Mouse (Mus musculus) CH12.LX (cell line): ENCODE data around the gene Neurog3.

Experiments
- CTCF ChIP-seq, 2 experiments: IDR thresholded peaks in 1 of 2; conservative IDR thresholded peaks in 1 of 2; 2 replicates each; pipeline ENCODE4 v1.5.1; 2011 to 2012; ENCODE audit warnings: low read depth in 2 of 2, low read length in 2 of 2, improper control_type of control experiment in 1 of 2, inconsistent platforms in 1 of 2, mild to moderate bottlenecking in 1 of 2, moderate library complexity in 1 of 2
- USF1 ChIP-seq: IDR thresholded peaks from 2 replicates; pipeline ENCODE4 v1.6.1; 2014; ENCODE audit warnings: low read depth, mild to moderate bottlenecking, inconsistent platforms, low read length, improper control_type of control experiment

GRCm38 (mm10) chr10:62089486-62089885, 43.4 kb upstream of the Neurog3 start:
- no peak for TF ChIP-seq USF1
- no peak for TF ChIP-seq CTCF (conservative IDR thresholded peaks at IDR 0.05 in 1 of 2, IDR thresholded peaks at IDR 0.05 in 1 of 2; ENCODE audit: low read depth in 2 of 2, low read length in 2 of 2)
